Mouse (Mus musculus): ENCODE data around the gene Tenm4.
"Not testable (repeated sequence)": the region's sequence is repeated elsewhere in the genome, so short reads cannot be mapped to it uniquely, and the experiment has no call there.

Tenm4 gene

GRCm38 (mm10) chr7:96570965-96571364, 399.9 kb downstream of the Tenm4 start:
- in situ Hi-C loops (cut with MboI, MseI), result no loop called here

DNA sequence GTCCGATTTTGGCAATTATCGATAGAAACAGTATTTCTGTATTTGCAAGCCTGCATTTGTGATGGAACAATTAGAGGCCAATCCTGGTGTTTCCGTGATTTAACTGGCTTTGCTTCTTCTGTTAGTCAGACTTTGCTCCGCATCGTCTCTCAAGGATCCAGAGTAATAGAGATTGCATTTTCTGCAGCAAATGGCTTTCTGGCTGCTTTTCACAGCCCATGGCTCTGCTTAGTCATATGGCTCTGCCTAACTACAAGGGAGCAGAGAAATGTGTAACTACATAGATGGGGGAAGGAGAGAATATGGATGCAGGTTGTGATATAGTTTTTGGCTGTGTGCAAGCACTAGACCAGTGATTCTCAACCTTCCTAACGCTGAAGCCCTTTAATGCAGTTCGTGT, 401.9 kb downstream of the Tenm4 start:
- in situ Hi-C loops (cut with MboI, MseI), result no loop called here

- in situ Hi-C loops (cut with MboI, MseI), result no loop called here
These were observed 404.2 kb downstream of the Tenm4 start for GRCm38 (mm10) chr7:96575202-96575650.

DNA sequence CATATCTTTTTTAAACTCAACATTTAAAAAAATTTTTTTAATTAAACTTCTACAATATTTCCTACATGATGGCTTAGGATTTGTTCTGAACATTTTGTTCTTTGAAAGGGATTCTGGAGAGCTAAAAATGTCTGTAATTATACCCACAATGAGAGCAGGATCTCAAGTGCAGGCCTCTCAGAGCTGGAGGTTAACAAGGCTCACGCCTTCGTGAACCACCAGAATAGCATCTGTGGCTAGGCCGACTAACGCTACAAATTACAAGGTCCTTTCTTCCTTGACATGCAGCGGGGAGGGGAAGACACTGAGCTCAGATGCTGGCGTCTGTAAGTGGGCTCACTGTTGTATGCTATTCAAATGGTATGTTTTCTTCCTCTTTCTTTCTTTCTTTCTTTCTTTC, 411.7 kb downstream of the Tenm4 start:
- in situ Hi-C loops (cut with MboI, MseI), result no loop called here

DNA sequence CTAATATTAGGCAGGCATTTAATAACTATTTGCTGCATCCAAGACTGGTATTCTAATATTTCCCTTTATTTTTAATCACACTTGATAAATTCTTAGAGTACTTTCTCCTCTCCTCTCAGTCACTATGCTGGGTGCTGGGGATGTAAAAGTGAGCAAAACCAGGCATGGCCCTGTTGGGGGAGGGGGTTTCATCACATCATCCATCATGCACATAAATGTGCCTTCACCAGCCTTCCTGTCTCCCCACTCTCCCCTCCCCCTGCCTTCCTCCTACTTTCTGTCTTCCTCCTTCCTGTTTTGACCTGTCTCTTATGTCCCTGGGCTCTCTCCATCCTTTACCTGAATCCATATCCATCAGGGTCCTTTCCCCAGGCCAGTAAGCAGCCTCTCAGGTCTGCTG, 416.4 kb downstream of the Tenm4 start:
- in situ Hi-C loops (cut with MboI, MseI), result no loop called here

DNA sequence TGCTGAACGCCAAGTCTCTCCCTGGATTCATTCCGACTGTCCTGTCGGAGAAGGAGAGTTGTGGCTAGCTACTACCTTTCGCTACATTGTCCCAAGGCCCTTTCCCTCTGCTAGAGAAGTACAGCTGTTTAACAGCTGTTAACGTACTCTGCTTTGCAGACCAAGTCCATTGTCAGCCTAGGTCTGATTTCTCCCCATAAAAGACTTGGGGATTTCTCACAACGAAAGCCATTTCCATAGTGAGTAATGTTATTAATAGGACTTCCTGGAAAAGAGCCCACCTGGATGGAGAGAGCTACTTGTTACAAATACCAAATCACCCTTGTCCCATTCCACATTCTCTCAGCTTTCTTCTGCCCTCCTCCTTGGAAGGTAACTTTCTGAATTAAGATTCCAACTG, 417.5 kb downstream of the Tenm4 start:
- in situ Hi-C loops (cut with MboI, MseI), result no loop called here

GRCm38 (mm10) chr7:96595535-96596295, 424.7 kb downstream of the Tenm4 start:
- in situ Hi-C loops (cut with MboI, MseI), result no loop called here

GRCm38 (mm10) chr7:96596402-96597195, 425.6 kb downstream of the Tenm4 start:
- in situ Hi-C loops (cut with MboI, MseI), result no loop called here

GRCm38 (mm10) chr7:96597871-96598270, 426.8 kb downstream of the Tenm4 start:
- in situ Hi-C loops (cut with MboI, MseI), result no loop called here

DNA sequence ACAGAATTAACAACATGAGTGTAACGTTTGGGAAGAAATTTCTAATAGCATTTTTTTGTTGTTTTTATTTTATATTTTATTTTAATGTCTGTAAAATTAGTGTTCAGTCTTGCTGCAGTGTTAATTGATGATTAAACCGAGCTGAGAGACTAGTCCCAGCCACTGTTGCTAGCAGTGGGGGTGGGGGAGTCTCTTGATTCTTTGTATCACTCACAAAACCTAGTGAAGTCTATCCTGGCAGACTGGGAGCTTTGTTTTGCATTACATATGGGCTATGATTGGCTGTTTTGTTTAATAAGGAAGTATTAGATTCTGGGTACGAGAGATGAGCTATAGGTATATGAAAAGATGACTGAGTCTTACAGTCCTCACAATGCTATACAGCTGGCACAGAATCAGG, 428.0 kb downstream of the Tenm4 start:
- in situ Hi-C loops (cut with MboI, MseI), result no loop called here

DNA sequence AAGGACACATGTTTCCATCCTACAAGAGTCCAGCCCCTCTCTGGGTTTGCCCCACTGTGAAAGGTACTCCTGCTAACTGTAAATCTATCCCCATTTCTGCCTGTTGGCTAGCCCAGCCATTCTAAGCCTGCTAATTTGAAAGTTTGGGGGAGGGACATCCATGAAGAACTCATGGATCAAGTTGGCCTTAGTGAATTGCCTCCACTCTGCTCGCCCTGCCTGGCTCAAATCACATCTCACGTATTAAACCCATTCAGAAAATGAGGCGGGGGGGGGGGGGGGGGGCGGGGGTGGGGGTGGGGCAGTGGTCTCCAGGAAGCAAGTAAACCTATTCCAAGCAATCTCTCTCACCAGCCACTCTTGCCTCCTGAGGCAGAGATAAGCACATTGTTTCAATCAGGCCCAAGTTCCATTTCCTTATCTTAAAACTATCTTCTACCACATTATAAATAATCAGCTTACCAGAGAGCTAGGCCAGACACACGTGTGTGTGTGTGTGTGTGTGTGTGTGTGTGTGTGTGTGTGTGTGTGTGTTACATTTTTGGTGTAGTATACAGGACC, 429.4 kb downstream of the Tenm4 start:
- in situ Hi-C loops (cut with MboI, MseI), result no loop called here

DNA sequence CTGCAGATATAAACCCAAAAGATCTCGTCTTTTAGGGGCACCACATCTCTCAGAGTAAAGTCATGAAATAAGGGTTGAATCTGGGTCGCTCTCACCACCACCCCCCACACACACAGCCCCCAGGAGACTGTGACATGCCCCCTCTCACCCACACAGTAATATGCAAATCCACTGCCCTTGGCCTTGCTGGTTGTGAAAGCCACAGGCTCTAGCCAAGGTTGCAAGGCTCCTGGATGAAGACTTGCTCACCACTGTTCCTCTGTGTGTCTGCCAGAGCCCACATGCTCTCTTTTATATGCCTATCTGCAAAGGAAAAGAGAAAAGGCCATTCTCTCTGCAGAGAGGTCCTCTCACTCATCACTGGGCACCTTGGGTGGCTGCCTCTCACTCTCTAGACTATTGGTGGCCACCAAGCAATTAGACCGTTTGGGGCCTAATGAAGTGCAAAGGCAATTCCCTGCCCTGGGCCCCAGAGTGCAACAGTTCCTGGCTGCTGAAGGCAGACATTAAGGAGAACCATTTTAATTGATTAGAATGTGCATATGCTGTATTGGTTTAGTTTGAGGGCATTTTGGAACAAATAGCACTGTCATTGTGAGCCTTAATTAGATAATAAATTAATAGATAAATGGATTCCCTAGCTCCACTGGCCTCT, 433.2 kb downstream of the Tenm4 start:
- in situ Hi-C loops (cut with MboI, MseI), result no loop called here

GRCm38 (mm10) chr7:96605316-96605715, 434.3 kb downstream of the Tenm4 start:
- in situ Hi-C loops (cut with MboI, MseI), result no loop called here

DNA sequence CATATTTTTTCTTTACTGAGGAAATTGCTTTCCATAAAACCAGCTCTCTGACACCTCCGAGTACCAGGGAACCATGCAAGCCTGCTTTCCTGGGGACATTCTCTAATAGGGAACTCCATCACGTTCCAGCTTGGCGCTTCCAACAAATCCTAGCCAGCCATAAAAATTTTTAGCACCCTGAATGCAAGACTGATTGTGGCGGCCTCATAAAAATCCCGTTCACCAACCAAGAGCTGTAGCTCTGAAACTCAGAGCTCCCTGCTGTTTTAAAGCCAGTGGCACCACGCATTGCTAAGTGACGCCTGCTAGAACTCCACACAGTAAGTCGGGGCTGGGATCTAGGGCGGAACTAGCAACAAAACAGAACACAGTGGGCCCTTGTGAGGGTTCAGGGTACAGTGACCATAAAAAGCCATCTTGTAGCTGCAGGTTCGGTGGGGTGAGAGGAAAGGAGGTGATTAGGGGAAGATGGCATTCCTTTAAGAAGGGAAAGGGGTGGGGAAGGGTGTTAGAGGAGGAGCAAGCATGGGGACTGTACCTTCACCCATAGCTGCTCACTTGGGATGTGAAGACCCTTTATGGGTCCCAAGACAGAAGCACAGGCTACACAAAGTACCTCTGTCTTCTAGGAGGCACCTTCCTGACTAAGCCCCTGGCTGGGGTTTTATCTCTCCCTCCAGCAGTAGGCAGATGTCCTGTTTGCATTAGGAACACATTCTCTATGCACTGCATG, 439.0 kb downstream of the Tenm4 start:
- in situ Hi-C loops (cut with MboI, MseI), result no loop called here

- in situ Hi-C loops (cut with MboI, MseI), result no loop called here
These were observed 446.3 kb downstream of the Tenm4 start for GRCm38 (mm10) chr7:96617371-96617770.

- in situ Hi-C loops (cut with MboI, MseI), result no loop called here
These were observed 449.0 kb downstream of the Tenm4 start for GRCm38 (mm10) chr7:96619930-96620472.

GRCm38 (mm10) chr7:96626338-96626737, 455.3 kb downstream of the Tenm4 start:
- in situ Hi-C loops (cut with MboI, MseI), result no loop called here

- in situ Hi-C loops (cut with MboI, MseI), result not testable (repeated sequence)
These were observed 459.5 kb downstream of the Tenm4 start for GRCm38 (mm10) chr7:96630551-96630950.

- in situ Hi-C loops (cut with MboI, MseI), result no loop called here
These were observed 462.0 kb downstream of the Tenm4 start for GRCm38 (mm10) chr7:96633008-96633407.

DNA sequence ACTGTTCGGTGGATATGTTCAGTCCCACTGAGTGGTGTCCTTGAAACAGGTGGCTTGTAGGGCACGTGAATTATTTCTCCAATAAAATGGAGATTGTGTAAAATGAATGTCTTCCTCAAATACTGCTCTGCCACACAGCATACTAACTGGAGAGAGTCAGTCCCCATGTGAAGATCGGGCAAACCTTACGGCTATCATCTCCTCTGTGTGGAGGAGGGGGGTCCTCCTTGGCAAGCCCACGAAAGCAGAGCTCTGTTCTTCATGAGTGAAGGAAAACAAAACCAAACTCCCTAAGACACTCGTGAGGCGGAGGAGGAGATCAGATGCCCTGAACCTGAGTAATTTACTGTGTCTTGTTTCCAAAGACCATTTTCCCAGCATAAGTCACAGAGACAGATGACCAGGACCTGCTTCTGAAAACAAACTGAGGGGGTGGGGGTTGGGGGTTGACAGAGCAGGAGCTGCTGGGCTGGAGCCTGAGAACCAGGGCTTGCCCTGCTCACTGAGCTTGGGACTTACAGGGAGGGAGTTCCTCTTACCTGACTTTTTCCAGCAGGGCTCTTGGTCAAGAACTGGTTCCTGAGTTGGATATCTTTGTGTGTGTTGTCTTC, 464.9 kb downstream of the Tenm4 start:
- in situ Hi-C loops (cut with MboI, MseI), result no loop called here

Data from T-helper 1 cell (primary cell).